Mouse (Mus musculus) adrenal gland, postnatal 10 days (tissue): ENCODE results near the gene Lrriq4. TPM values are rescaled to one million over a fixed set of nuclear protein-coding genes. Genes with fewer than 3 reads are reported as not detected.
A peak's percentile ranks its signal among the peaks of the same experiment; 100 is the strongest.
"Not testable (repeated sequence)": the region's sequence is repeated elsewhere in the genome, so short reads cannot be mapped to it uniquely, and the experiment has no call there.

Experiments
- DNase-seq: peaks from one replicate; pipeline ENCODE4 v3.0.0; 2021; ENCODE audit warnings: mixed read lengths
- total RNA-seq, 2 experiments: library from RNA; stranded (reverse); gene quantifications; 2 replicates each; pipeline ENCODE4 v1.2.3; 2021

The Lrriq4 gene
- total RNA-seq, 2 experiments from 2014 or later = not detected

DNA sequence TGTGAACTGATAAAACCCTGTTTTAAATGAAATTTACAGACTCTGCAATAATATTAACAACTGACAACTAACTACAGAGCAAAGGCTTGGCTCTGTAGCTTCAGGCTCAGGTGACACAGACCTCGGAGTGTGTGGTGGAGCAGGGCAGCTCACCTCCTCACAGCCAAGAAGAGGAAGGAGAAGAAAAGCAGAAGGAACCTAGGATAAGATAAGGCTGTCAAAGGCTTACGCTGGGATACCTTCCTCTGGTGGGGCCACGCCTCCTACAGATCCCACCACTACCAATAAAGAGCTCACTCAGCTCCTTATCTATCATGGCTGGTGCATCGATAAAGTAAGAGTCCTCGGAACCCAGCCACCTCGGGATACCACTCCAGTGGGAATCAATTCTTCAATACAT, 38.9 kb downstream of the Lrriq4 start:
- DNase-seq = no peak

DNA sequence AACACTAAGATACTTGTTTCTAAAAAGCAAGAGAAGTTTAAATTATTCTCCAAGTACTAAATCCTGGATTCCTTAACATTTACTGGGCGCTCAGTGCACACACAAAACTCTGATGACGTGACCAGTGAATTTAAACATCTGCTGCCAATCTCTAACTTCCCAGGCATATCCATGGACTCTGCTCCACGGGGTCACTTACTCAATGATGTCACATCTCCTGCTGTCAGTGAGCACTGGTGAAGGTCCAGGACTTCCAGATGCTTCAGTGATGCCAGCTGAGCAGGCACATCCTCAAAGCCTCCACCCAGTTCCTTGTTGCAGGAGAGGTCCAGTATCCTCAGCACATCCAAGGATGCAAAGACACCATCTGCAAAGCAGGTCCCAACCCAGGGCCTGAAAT, 42.9 kb downstream of the Lrriq4 start:
- no peak for DNase-seq

DNA sequence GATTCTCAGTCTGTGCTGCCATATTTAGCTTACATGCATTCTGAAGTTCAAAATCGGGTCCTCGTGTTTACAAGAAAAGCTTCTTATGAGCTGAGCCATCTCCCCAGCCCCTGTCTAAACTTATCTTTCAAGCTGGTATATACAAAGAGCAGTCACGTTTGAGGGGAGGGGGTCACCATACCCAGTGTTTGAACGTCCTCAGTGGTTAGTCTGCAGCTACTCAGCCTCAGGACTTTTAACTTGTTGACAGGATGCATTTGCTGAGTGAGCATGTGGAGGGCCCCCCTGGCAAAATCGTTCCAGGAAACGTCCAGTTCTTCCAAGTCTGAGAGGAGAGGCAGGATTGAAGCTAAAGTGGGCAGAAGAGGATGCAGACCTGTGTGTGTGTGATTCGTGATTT, 46.7 kb downstream of the Lrriq4 start:
- no peak for DNase-seq

DNA sequence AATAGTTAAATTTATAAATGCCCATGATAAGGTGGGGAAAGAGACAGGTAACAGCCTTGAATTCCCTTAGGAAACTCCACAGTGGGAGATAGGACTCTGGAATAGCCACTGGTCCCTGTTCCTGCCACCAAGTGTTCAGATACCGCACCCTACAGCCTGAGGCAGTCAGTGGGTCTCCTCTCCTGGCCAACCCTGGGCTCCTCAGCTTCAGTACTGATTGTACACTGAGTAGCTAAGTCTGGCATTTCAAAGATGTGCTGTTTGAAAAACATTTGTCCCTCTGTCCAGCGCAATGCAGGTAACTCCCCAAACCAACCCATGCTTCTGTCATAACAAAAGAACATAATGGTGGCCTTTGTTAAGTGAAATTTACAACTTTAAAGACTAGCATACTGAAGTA, 51.4 kb downstream of the Lrriq4 start:
- no peak for DNase-seq

DNA sequence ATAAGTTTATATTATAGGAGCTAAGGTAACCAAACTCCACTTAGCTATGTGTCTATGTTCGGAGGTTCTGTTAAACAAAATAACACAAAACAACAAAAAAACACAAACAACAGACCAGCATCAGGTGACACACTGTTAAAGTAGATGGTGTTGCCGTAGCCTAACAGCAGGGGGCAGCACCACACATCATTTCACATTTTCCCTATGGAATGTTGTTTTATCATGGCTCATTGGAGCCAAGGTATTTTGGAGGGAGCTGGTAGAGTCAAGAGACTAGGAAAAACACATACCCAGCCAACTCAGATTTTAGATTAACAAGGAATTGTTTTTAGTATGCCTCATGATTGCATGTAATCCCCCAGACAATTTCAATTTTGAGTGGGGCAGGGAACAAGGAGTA, 52.0 kb downstream of the Lrriq4 start:
- DNase-seq = peak; percentile 78

DNA sequence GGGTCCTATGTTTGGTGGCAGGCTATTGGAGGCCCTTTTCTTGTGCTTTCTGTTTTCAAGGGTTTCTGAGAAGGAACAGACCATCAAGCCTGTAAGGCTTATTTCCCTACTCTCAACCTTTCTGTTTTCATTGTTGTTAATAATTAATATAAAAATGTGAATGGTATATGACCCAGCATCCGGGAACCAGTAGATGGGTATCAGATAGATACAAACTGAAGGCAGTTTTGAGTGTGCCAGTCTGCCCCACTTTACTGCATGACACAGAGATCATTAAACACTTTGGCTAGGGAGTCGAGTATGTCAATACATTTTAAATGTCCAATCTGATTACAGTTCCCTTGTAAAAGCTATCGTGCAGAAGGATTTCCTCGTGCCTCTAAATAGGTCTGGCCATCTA, 53.6 kb downstream of the Lrriq4 start:
- DNase-seq = no peak

DNA sequence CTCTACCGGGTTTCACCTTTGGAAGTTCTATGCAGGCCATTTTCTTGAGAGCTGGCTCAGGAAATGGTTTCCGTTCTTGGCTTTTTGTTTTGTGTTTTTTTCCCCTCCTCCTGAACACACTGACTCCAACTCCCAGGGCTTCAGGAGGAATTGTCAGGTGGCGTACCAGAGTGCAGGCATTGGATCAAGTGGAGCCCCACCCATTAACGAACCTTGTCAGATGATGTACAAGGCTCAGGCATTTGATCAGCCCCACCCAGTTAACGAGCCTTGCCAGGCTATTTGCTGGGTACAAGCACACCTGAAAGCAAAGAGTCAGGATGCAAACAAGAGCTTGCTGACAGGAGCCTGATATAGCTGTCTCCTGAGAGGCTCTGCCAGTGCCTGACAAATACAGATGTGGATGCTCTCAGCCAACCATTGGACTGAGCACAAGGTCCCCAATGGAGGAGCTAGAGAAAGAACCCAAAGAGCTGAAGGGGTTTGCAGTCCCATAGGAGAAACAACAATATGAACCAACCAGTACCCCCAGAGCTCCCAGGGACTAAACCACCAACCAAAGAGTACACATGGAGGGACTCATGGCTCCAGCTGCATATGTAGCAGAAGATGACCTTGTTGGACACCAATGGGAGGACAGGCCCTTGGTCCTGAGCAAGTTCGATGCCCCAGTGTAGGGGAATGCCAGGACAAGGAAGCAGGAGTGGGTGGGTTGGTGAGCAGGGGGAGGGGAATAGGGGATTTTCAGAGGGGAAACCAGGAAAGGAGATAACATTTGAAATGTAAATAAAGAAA, 55.6 kb downstream of the Lrriq4 start, which contains the start of gene Lrrc31:
TSS of gene Lrrc31 (minus strand) at position 133 of the 795 bp plus-strand sequence.
- DNase-seq = not testable (repeated sequence)

DNA sequence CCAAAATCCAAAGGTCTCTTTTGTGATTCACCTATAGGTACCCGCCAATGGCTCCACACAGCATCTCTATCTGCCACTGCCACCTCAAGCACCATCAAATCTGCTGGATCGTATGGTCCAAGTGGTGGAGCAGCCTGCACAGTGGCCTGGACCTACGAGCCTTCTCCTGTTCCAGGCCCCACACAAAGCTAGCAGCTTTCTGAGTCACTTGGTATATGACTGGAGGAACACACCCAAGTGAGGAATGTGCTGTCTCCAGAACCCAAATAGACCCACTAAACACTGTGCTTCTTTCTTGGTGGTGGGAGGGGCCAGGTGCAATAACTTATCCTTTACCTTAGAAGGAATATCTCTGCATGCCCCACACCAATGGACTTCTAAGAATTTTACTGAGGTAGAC, 61.7 kb downstream of the Lrriq4 start:
- no peak for DNase-seq

DNA sequence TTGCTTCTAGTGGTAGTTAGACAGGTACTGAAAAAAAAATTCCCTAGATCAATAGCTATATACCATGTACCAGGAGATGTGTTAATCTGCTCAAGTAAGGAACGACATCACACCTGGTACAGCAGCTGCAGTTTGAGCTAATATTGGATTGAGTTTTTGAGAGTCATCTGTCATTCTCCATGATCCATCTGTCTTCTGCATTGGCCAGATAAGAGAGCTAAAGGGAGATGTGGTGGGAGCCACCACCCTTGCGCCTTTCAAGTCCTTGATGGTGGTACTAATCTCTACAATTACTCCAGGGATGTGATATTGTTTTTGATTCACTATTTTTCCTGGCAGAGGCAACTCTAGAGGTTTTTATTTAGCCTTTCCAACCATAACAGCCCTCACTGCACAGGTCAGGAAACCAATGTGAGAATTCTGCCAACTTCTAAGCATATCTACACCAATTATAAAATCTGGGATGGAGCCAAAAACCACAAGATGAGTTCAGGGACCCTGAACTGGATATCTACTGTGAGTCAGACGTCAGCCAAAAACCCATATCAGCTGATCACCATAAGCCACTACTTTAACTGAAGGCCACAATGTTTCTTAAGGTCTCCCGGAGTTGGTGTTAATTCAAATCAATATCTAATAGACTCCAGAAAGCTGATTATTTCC, 62.4 kb downstream of the Lrriq4 start:
- DNase-seq = no peak

DNA sequence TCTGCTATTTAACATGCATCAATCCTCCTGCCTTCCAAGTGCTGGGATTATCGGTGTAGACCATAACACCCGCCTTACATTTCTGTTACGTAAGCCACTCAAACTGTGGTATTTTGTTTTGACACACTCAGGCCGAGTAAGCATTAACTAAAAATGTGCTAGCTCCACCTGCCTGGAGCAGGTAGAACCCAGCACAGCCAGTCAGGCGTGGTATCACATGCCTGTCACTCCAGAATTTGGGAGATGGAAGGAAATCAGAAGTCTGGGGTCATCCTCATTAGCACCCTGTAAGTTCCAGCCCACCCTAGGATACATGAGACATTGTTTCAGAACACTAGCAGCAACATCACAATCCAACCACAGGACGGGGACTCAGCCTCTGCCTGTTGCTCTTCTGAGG, 65.9 kb downstream of the Lrriq4 start:
- no peak for DNase-seq

DNA sequence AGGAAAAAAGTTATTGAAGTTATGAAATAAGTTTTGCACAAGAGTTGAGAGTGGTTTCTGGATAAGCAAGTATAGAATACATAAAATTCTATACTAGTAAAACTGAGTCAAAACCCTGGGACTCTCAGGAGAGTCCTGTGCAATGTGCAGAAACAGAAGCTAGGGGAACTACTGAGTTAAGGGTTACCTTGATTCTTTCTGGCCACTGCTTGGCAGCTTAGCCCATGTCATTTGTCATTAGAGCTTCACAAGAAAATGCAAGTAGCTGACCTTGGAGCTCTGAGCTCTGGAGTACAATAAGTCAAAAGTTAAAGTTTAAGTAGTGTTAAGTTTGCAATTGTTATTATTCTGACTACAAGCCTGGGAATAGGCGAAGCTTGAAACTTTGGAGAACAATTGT, 69.0 kb downstream of the Lrriq4 start:
- DNase-seq = no peak

DNA sequence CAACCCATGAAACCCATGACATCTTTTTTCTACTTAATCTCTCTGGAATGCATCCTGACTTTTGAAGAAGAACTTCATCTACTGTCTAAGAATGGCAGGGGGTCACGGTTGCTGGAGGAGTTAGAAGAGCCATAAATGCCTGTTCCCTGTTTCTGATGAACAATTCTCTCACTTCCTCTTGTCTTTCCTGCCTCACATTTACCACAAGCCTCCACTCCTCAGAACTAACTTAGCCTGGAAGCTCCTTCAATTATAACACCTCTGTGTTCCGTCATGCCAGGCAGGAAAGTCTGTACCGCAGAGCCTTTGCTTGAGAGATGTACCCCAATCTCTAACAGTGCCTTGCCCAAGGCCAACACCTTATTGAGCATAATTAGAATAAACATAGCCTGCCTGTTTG, 74.3 kb downstream of the Lrriq4 start:
- DNase-seq = no peak

Other genes with a start within 250 kb of the Lrriq4 start
- gene Mecom, start 96.5 kb upstream of the Lrriq4 start, total RNA-seq = 10 to 100 TPM; 14.9 to 20.3 TPM
- not detected for gene Actrt3, start 44.6 kb upstream of the Lrriq4 start, total RNA-seq
- gene Mynn, start 42.4 kb upstream of the Lrriq4 start, total RNA-seq = 10 to 100 TPM; 17.4 to 23.7 TPM
- gene Lrrc34, start 3.4 kb downstream of the Lrriq4 start, total RNA-seq = under 1 TPM in 1 of 2 experiments, not detected in 1; 0.15 TPM
- gene Lrrc31, start 55.3 kb downstream of the Lrriq4 start, total RNA-seq = not detected
- gene Samd7, start 101.8 kb downstream of the Lrriq4 start, total RNA-seq = under 1 TPM in 1 of 2 experiments, not detected in 1; 0.12 TPM
- 10 to 100 TPM; 66.5 to 74.7 TPM for gene Sec62, start 148.4 kb downstream of the Lrriq4 start, total RNA-seq
- gene Gpr160, start 211.4 kb downstream of the Lrriq4 start, total RNA-seq = 1 to 10 TPM; 3.8 to 4.9 TPM